Mouse (Mus musculus): Measurements from ENCODE around the gene Olfr707. TPM values are rescaled to one million over a fixed set of nuclear protein-coding genes. Genes with fewer than 3 reads are reported as not detected.
"Not testable (repeated sequence)": the region's sequence is repeated elsewhere in the genome, so short reads cannot be mapped to it uniquely, and the experiment has no call there.

Gene Olfr707
- not detected in 2 replicates for polyA plus RNA-seq (2012; rRNA removed)

GRCm38 (mm10) chr7:106901141-106901540, at the start of gene Olfr707:
Gene Olfr707, minus strand, starts transcription at chr7:106901241.
- DNase-seq (ENCODE audit: low read depth in 1 of 2, low spot score in 2 of 2); H3K4me3 ChIP-seq (ENCODE audit: extremely low read depth, insufficient read depth, insufficient read length); H3K27me3 ChIP-seq (ENCODE audit: control insufficient read depth, insufficient read depth, low read length); H3K4me1 ChIP-seq (ENCODE audit: control insufficient read depth, insufficient read depth, insufficient read length); H3K27ac ChIP-seq (ENCODE audit: insufficient read depth, low read length); H3K36me3 ChIP-seq (ENCODE audit: control insufficient read depth, insufficient read depth, low read length): not testable (repeated sequence)
- 87% methylated on average over 3 of the region's 3 CpGs for WGBS

- no peak within 1 kb of the TSS for H3K27ac ChIP-seq (ENCODE audit: insufficient read depth, low read length)
- no peaks in the 10 kb centered on the region for H3K27me3 ChIP-seq (ENCODE audit: control insufficient read depth, insufficient read depth, low read length)
- no peaks in the 10 kb centered on the region for H3K36me3 ChIP-seq (ENCODE audit: control insufficient read depth, insufficient read depth, low read length)
- H3K4me1 ChIP-seq (ENCODE audit: control insufficient read depth, insufficient read depth, insufficient read length) = no peaks in the 10 kb centered on the region
- WGBS = 76% methylated on average over 3 of the region's 3 CpGs
- no peak for DNase-seq (ENCODE audit: low read depth in 1 of 2, low spot score in 2 of 2)
- TF ChIP-seq POLR2A (IDR thresholded peaks at IDR 0.05; ENCODE audit: low read depth, low read length) = no peak
- H3K4me3 ChIP-seq (ENCODE audit: extremely low read depth, insufficient read depth, insufficient read length) = no peak within 1 kb of the TSS
Observed at GRCm38 (mm10) chr7:106948212-106948611, 47.2 kb upstream of the Olfr707 start, which contains the start of gene Olfr710. Gene Olfr710, minus strand, starts transcription at chr7:106948312.

- Histone ChIP-seq H3K4me1 (ENCODE audit: control insufficient read depth, insufficient read depth, insufficient read length) (no peaks in the 10 kb centered on the region), H3K27me3 (ENCODE audit: control insufficient read depth, insufficient read depth, low read length) (no peaks in the 10 kb centered on the region), H3K4me3 (ENCODE audit: extremely low read depth, insufficient read depth, insufficient read length) (no peak within 1 kb of the TSS), H3K27ac (ENCODE audit: insufficient read depth, low read length) (no peak within 1 kb of the TSS), H3K36me3 (ENCODE audit: control insufficient read depth, insufficient read depth, low read length) (no peaks in the 10 kb centered on the region)
- no peak for DNase-seq (ENCODE audit: low read depth in 1 of 2, low spot score in 2 of 2)
- TF ChIP-seq POLR2A (IDR thresholded peaks at IDR 0.05; ENCODE audit: low read depth, low read length) (no peak), CTCF (IDR thresholded peaks at IDR 0.05; ENCODE audit: extremely low read depth, insufficient read depth, insufficient read length, insufficient replicate concordance) (no peak)
Observed at GRCm38 (mm10) chr7:106932119-106932518, 31.1 kb upstream of the Olfr707 start, which contains the start of gene Olfr709-ps1. Gene Olfr709-ps1, minus strand, starts transcription at chr7:106932219.

GRCm38 (mm10) chr7:106920961-106921360, 19.9 kb upstream of the Olfr707 start:
- DNase-seq (ENCODE audit: low read depth in 1 of 2, low spot score in 2 of 2) = peak in 1 of 2 experiments; percentile 4
- WGBS = 86% methylated on average over 5 of the region's 7 CpGs
- not testable (repeated sequence) for H3K27me3 ChIP-seq (ENCODE audit: control insufficient read depth, insufficient read depth, low read length)

GRCm38 (mm10) chr7:106907676-106908075, 6.6 kb upstream of the Olfr707 start, which contains the start of gene Olfr1532-ps1:
Gene Olfr1532-ps1, plus strand, starts transcription at chr7:106908001.
- no peaks in the 10 kb centered on the region for H3K27me3 ChIP-seq (ENCODE audit: control insufficient read depth, insufficient read depth, low read length)
- DNase-seq (ENCODE audit: low read depth in 1 of 2, low spot score in 2 of 2) = no peak
- no peak within 1 kb of the TSS for H3K4me3 ChIP-seq (ENCODE audit: extremely low read depth, insufficient read depth, insufficient read length)
- no peaks in the 10 kb centered on the region; the same call in 1 of the 2 replicates for H3K4me1 ChIP-seq (ENCODE audit: control insufficient read depth, insufficient read depth, insufficient read length)
- TF ChIP-seq CTCF (IDR thresholded peaks at IDR 0.05; ENCODE audit: extremely low read depth, insufficient read depth, insufficient read length, insufficient replicate concordance) (no peak), POLR2A (IDR thresholded peaks at IDR 0.05; ENCODE audit: low read depth, low read length) (no peak)
- 34% methylated on average over 2 of the region's 2 CpGs for WGBS
- H3K36me3 ChIP-seq (ENCODE audit: control insufficient read depth, insufficient read depth, low read length) = no peaks in the 10 kb centered on the region
- H3K27ac ChIP-seq (ENCODE audit: insufficient read depth, low read length) = no peak within 1 kb of the TSS

More at GRCm38 (mm10) chr7:106920961-106921360, 19.9 kb upstream of the Olfr707 start:
- not testable (repeated sequence) for H3K4me1 ChIP-seq (ENCODE audit: control insufficient read depth, insufficient read depth, insufficient read length); H3K4me3 ChIP-seq (ENCODE audit: extremely low read depth, insufficient read depth, insufficient read length); H3K27ac ChIP-seq (ENCODE audit: insufficient read depth, low read length); H3K36me3 ChIP-seq (ENCODE audit: control insufficient read depth, insufficient read depth, low read length)

- no peaks in the 10 kb centered on the region for H3K36me3 ChIP-seq (ENCODE audit: control insufficient read depth, insufficient read depth, low read length)
- TF ChIP-seq CTCF (IDR thresholded peaks at IDR 0.05; ENCODE audit: extremely low read depth, insufficient read depth, insufficient read length, insufficient replicate concordance) (no peak), POLR2A (IDR thresholded peaks at IDR 0.05; ENCODE audit: low read depth, low read length) (no peak)
- 83% methylated on average over 2 of the region's 2 CpGs for WGBS
- no peaks in the 10 kb centered on the region for H3K27me3 ChIP-seq (ENCODE audit: control insufficient read depth, insufficient read depth, low read length)
- DNase-seq (ENCODE audit: low read depth in 1 of 2, low spot score in 2 of 2) = no peak
- no peak within 1 kb of the TSS for H3K27ac ChIP-seq (ENCODE audit: insufficient read depth, low read length)
- H3K4me3 ChIP-seq (ENCODE audit: extremely low read depth, insufficient read depth, insufficient read length) = no peak within 1 kb of the TSS
- no peaks in the 10 kb centered on the region for H3K4me1 ChIP-seq (ENCODE audit: control insufficient read depth, insufficient read depth, insufficient read length)
Observed at GRCm38 (mm10) chr7:106888062-106888461, 13.0 kb downstream of the Olfr707 start, which contains the start of gene Olfr706. Gene Olfr706, minus strand, starts transcription at chr7:106888162.

GRCm38 (mm10) chr7:106876791-106877190, 24.2 kb downstream of the Olfr707 start, which contains the start of gene Olfr705:
Gene Olfr705, minus strand, starts transcription at chr7:106876891.
- no peaks in the 10 kb centered on the region for H3K36me3 ChIP-seq (ENCODE audit: control insufficient read depth, insufficient read depth, low read length)
- 89% methylated on average over 3 of the region's 3 CpGs for WGBS
- TF ChIP-seq POLR2A (IDR thresholded peaks at IDR 0.05; ENCODE audit: low read depth, low read length) = no peak
- no peak for TF ChIP-seq CTCF (IDR thresholded peaks at IDR 0.05; ENCODE audit: extremely low read depth, insufficient read depth, insufficient read length, insufficient replicate concordance)
- DNase-seq (ENCODE audit: low read depth in 1 of 2, low spot score in 2 of 2) = no peak
- no peak within 1 kb of the TSS for H3K27ac ChIP-seq (ENCODE audit: insufficient read depth, low read length)
- no peaks in the 10 kb centered on the region for H3K4me1 ChIP-seq (ENCODE audit: control insufficient read depth, insufficient read depth, insufficient read length)
- no peaks in the 10 kb centered on the region for H3K27me3 ChIP-seq (ENCODE audit: control insufficient read depth, insufficient read depth, low read length)
- H3K4me3 ChIP-seq (ENCODE audit: extremely low read depth, insufficient read depth, insufficient read length) = no peak within 1 kb of the TSS
